Mouse (Mus musculus) adrenal gland, postnatal 10 days (tissue): ENCODE data around the gene Arl11. TPM values are rescaled to one million over a fixed set of nuclear protein-coding genes. Genes with fewer than 3 reads are reported as not detected.

ENCODE experiments used
- DNase-seq: peaks from one replicate; pipeline ENCODE4 v3.0.0; 2021; ENCODE audit warnings: mixed read lengths
- long read RNA-seq, 2 experiments: library from polyadenylated mRNA; stranded (forward); transcript quantifications; one replicate each; pipeline ENCODE4 v2.0.0; 2021
- total RNA-seq, 2 experiments: library from RNA; stranded (reverse); gene quantifications; 2 replicates each; pipeline ENCODE4 v1.2.3; 2021

The Arl11 gene
- total RNA-seq: 1 to 10 TPM in 1 of 2 experiments, under 1 TPM in 1; 0.85 to 1.1 TPM
- long read RNA-seq, experiment 1, partial matches to known transcripts: 0 of 1 reads
- long read RNA-seq, experiment 1, other reads (novel, unspliced or antisense): 0 of 1 reads
- long read RNA-seq, experiment 2, partial matches to known transcripts: 0 of 1 reads
- long read RNA-seq, experiment 2, other reads (novel, unspliced or antisense): 0 of 1 reads

- no peak for DNase-seq
Observed at GRCm38 (mm10) chr14:61309593-61309992, at the start of gene Arl11. TSS of gene Arl11 (plus strand) at chr14:61309753.

GRCm38 (mm10) chr14:61267908-61268475, 41.6 kb upstream of the Arl11 start:
- peak; percentile 15 for DNase-seq

- DNase-seq: no peak
Observed at GRCm38 (mm10) chr14:61274414-61275198, 34.9 kb upstream of the Arl11 start.

GRCm38 (mm10) chr14:61277285-61277684, 32.3 kb upstream of the Arl11 start:
- peak; percentile 73 for DNase-seq

- DNase-seq: no peak
Observed at GRCm38 (mm10) chr14:61278676-61279300, 30.8 kb upstream of the Arl11 start.

- no peak for DNase-seq
Observed at GRCm38 (mm10) chr14:61288606-61289286, 20.8 kb upstream of the Arl11 start.

GRCm38 (mm10) chr14:61290664-61291063, 18.9 kb upstream of the Arl11 start:
- peak; percentile 82 for DNase-seq

GRCm38 (mm10) chr14:61293884-61294737, 15.4 kb upstream of the Arl11 start:
- DNase-seq: peak; percentile 79

- peak; percentile 74 for DNase-seq
Observed at GRCm38 (mm10) chr14:61294738-61295079, 14.8 kb upstream of the Arl11 start.

- no peak for DNase-seq
Observed at GRCm38 (mm10) chr14:61299810-61300209, 9.7 kb upstream of the Arl11 start.

GRCm38 (mm10) chr14:61301323-61301722, 8.2 kb upstream of the Arl11 start:
- DNase-seq: no peak

GRCm38 (mm10) chr14:61302428-61302827, 7.1 kb upstream of the Arl11 start:
- no peak for DNase-seq

GRCm38 (mm10) chr14:61303969-61304609, 5.5 kb upstream of the Arl11 start:
- no peak for DNase-seq

GRCm38 (mm10) chr14:61310036-61310772, 651 bp downstream of the Arl11 start:
- DNase-seq: no peak

- DNase-seq: peak; percentile 29
Observed at GRCm38 (mm10) chr14:61310963-61311362, 1.4 kb downstream of the Arl11 start.

- DNase-seq: peak; percentile 70
Observed at GRCm38 (mm10) chr14:61316861-61317260, 7.3 kb downstream of the Arl11 start.

- DNase-seq: peak; percentile 44
Observed at GRCm38 (mm10) chr14:61320765-61321164, 11.2 kb downstream of the Arl11 start.

GRCm38 (mm10) chr14:61321200-61321599, 11.6 kb downstream of the Arl11 start:
- DNase-seq: no peak

- no peak for DNase-seq
Observed at GRCm38 (mm10) chr14:61322740-61323139, 13.2 kb downstream of the Arl11 start.

GRCm38 (mm10) chr14:61327007-61327406, 17.5 kb downstream of the Arl11 start:
- DNase-seq: peak; percentile 28
